9 mouse cellular contexts compared by ENCODE assay signal in the genomic region with DNA sequence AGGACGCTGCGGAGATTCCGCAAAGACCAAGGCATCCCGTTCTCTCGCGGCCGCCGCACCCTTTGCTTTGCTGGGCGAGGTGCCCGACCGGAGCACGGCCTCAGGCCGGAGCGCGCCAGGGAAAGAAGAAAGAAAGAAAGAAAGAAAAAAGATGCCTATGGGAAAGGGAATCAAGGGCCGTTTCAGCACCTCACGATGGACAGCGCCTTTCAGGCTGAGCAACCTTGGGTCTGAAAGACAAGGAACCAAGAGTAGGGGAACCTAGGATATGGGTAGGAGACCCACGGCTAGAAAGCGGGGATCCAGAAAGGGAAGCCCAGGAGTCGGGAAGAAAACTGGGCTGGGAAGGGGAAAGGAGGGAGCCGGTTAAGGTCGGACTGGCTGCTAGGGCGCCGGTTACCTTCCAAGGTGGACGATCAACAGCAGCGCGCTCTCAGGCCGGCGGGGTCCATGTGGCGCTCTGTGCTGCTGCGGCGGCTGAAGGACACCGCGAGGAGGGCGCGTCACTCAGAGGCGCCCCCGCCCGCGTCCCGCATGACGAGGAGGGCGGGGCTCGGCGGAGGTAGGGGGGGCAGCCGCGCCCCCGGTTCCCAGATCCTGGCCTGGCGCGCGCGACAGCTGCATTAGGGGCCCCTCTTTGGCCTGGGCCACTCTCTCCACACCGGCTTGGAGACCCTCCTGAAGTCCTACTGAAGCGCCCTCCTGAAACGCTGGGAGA. TPM values are rescaled to one million over a fixed set of nuclear protein-coding genes. Genes with fewer than 3 reads are reported as not detected.
DNase-seq lines count a peak whose midpoint lies in the region; ATAC-seq and TF ChIP-seq lines count a peak whose summit lies in the region.
"Had no signal": no experiment of that assay in that cellular context is flagged by ENCODE, and none has a peak within 500 bp of the region (broad histone marks: within the 10 kb centered on the region; RNA-seq: fewer than 3 reads in every experiment).

A gene (minus strand): TSS at position 536 of the 718 bp plus-strand sequence.

- peak within 1 kb of the TSS; percentile 75 for H3K27ac ChIP-seq in cortical plate, adult 2 months (ENCODE audit: insufficient read depth, low read length)
- H3K27ac ChIP-seq in heart, embryonic 10.5 days, result no peak within 1 kb of the TSS
- H3K27ac ChIP-seq in kidney, embryonic 15.5 days, result no peak within 1 kb of the TSS
- peak within 1 kb of the TSS; percentile 81 for H3K27ac ChIP-seq in neural tube, embryonic 13.5 days (replicated peaks)

- no peak for TF ChIP-seq CTCF in cortical plate, adult 2 months (IDR thresholded peaks at IDR 0.05; ENCODE audit: extremely low read depth, insufficient read depth, low read length)

- H3K36me3 ChIP-seq in heart, embryonic 10.5 days, result no peaks in the 10 kb centered on the region
- H3K36me3 ChIP-seq in kidney, embryonic 15.5 days, result no peaks in the 10 kb centered on the region
- no peaks in the 10 kb centered on the region for H3K36me3 ChIP-seq in neural tube, embryonic 13.5 days

- peak; percentile 76 for ATAC-seq in kidney, embryonic 15.5 days (replicated peaks; ENCODE audit: low FRiP score)
- peak; percentile 93 for ATAC-seq in neural tube, embryonic 13.5 days (ENCODE audit: low read depth)

- under 1% methylated on average over 56 of the region's 56 CpGs for WGBS in heart, embryonic 10.5 days
- WGBS in kidney, embryonic 15.5 days, result under 1% methylated on average over 56 of the region's 56 CpGs
- under 1% methylated on average over 56 of the region's 56 CpGs for WGBS in neural tube, embryonic 13.5 days

- no peaks in the 10 kb centered on the region for H3K9me3 ChIP-seq in heart, embryonic 10.5 days
- H3K9me3 ChIP-seq in kidney, embryonic 15.5 days (replicated peaks), result no peaks in the 10 kb centered on the region
- H3K9me3 ChIP-seq in neural tube, embryonic 13.5 days, result no peaks in the 10 kb centered on the region

- peak within 1 kb of the TSS; percentile 97 for H3K4me3 ChIP-seq in cortical plate, adult 2 months (ENCODE audit: insufficient read depth, low read length)
- H3K4me3 ChIP-seq in heart, embryonic 10.5 days, result peak within 1 kb of the TSS; percentile 55
- H3K4me3 ChIP-seq in kidney, embryonic 15.5 days (replicated peaks), result peak within 1 kb of the TSS; percentile 31
- H3K4me3 ChIP-seq in neural tube, embryonic 13.5 days, result peak within 1 kb of the TSS; percentile 45
- H3K4me3 ChIP-seq: erythroblast, embryonic 14.5 days had no signal

- no peak within 1 kb of the TSS for H3K9ac ChIP-seq in kidney, embryonic 15.5 days
- H3K9ac ChIP-seq in neural tube, embryonic 13.5 days, result peak within 1 kb of the TSS; percentile 72

- DNase-seq in 416B (ENCODE audit: low read depth), result peak; percentile 33
- DNase-seq in ZHBTc4 (ENCODE audit: low read depth, low spot score), result peak; percentile 77
- DNase-seq in heart, embryonic 10.5 days (ENCODE audit: low spot score), result peak; percentile 84
- DNase-seq in liver, result peak; percentile 44
- DNase-seq in urinary bladder, postnatal 4 days (ENCODE audit: low spot score in 2 of 2), result peak; percentile 24 to 75

- TF ChIP-seq POLR2A in cortical plate, adult 2 months (IDR thresholded peaks at IDR 0.05; ENCODE audit: extremely low read depth, insufficient read depth, low read length), result peak; percentile 78; the same call in 1 of the 2 replicates

- peaks cover 4% of the 10 kb centered on the region for H3K4me1 ChIP-seq in cortical plate, adult 2 months (ENCODE audit: control insufficient read depth, insufficient read depth, low read length)
- H3K4me1 ChIP-seq in heart, embryonic 10.5 days, result peaks cover 9% of the 10 kb centered on the region
- peaks cover 12% of the 10 kb centered on the region for H3K4me1 ChIP-seq in kidney, embryonic 15.5 days
- H3K4me1 ChIP-seq in neural tube, embryonic 13.5 days (replicated peaks), result peaks cover 21% of the 10 kb centered on the region

- peaks cover 52% of the 10 kb centered on the region for H3K27me3 ChIP-seq in heart, embryonic 10.5 days (ENCODE audit: insufficient read depth, poor library complexity, severe bottlenecking)
- peaks cover 49% of the 10 kb centered on the region for H3K27me3 ChIP-seq in kidney, embryonic 15.5 days
- peaks cover 46% of the 10 kb centered on the region for H3K27me3 ChIP-seq in neural tube, embryonic 13.5 days

- peak within 1 kb of the TSS; percentile 66 for H3K4me2 ChIP-seq in kidney, embryonic 15.5 days
- peak within 1 kb of the TSS; percentile 73 for H3K4me2 ChIP-seq in neural tube, embryonic 13.5 days

RNA-seq across cellular contexts. Expression of the gene that starts here (rescaled TPM):
- 339 and 354 TPM in 2 replicates for polyA plus RNA-seq in cortical plate, adult 2 months (2012; rRNA removed)
- polyA plus RNA-seq in heart, embryonic 10.5 days (2016; fragmentation: Nextera tagmentation; extraction: Ambion mirVana), result 0.64 and 0.70 TPM in 2 replicates
- polyA plus RNA-seq in kidney, embryonic 15.5 days (2015; fragmentation: Nextera tagmentation; extraction: Ambion mirVana), result 1.1 and 2.2 TPM in 2 replicates
- 117 and 120 TPM in 2 replicates for polyA plus RNA-seq in neural tube, embryonic 13.5 days (2015; fragmentation: Nextera tagmentation; extraction: Ambion mirVana)

Comparison
In these comparisons a context has a peak if more than half of its experiments do, and no peak if none do; other contexts are left out.
1. RNA of the gene that starts here (polyA plus RNA-seq): 339 to 354 TPM in cortical plate, adult 2 months and 117 to 120 TPM in neural tube, embryonic 13.5 days; 1.1 to 2.2 TPM in kidney, embryonic 15.5 days and 0.64 to 0.70 TPM in heart, embryonic 10.5 days; every median in the first group is over 10 times any median in the second.
2. Peak in DNase-seq and H3K4me3 ChIP-seq in heart, embryonic 10.5 days; RNA of the gene not detected or under 1 TPM.
3. DNase-seq: peak in every context shown above with its lines; median percentile 84 in heart, embryonic 10.5 days; 77 in ZHBTc4; 50 in urinary bladder, postnatal 4 days; 44 in liver; 33 in 416B.
4. H3K27ac ChIP-seq: peak in cortical plate, adult 2 months (single experiment) and neural tube, embryonic 13.5 days (single experiment); none in heart, embryonic 10.5 days (single experiment) and kidney, embryonic 15.5 days (single experiment).
5. H3K4me3 ChIP-seq: peak in every context shown above with its lines; median percentile 97 in cortical plate, adult 2 months; 55 in heart, embryonic 10.5 days; 45 in neural tube, embryonic 13.5 days; 31 in kidney, embryonic 15.5 days.